ENCODE assay signal across 9 mouse cellular contexts in genomic region chr11:46258207-46258606, GRCm38 (mm10). TPM values are rescaled to one million over a fixed set of nuclear protein-coding genes. Genes with fewer than 3 reads are reported as not detected.
DNase-seq lines count a peak whose midpoint lies in the region; ATAC-seq and TF ChIP-seq lines count a peak whose summit lies in the region.
"Had no signal": no experiment of that assay in that cellular context is flagged by ENCODE, and none has a peak within 500 bp of the region (broad histone marks: within the 10 kb centered on the region; RNA-seq: fewer than 3 reads in every experiment).

No protein-coding gene starts in this region.

- intact Hi-C loops in left cerebral cortex, postnatal 4 days (cut with DNase I) = no loop called here

- H3K4me3 ChIP-seq in CH12.LX (replicated peaks in 1 of 3; ENCODE audit: low read depth in 2 of 3, low read length in 2 of 3, poor library complexity in 1 of 3) = no peak overlapping the region

- DNase-seq in cerebellum, postnatal 14 days = peak; percentile 26 to 44
- no peak for DNase-seq in cerebellum, adult 8-10 months
- DNase-seq in left cerebral cortex, adult 18-20 months (ENCODE audit: low spot score in 2 of 2) = peak; percentile 54 to 64
- DNase-seq in left cerebral cortex, postnatal 4 days = no peak
- DNase-seq in CH12.LX (ENCODE audit: extremely low read depth) = no peak
- no peak for DNase-seq in right cerebral cortex, postnatal 25 days

- dilution Hi-C loops in CH12.LX (cut with MboI; ENCODE audit: extremely low pct_ligation_motif_present, extremely low pct_unique_long_range_greater_than_20kb, low sequenced_read_pairs) = no loop called here

- ATAC-seq in granulocyte monocyte progenitor cell, adult 5-6 weeks (replicated peaks; ENCODE audit: poor library complexity, severe bottlenecking) = peak; percentile 60; the same call in 1 of the 2 replicates
- no peak for ATAC-seq in monocyte, adult 5-6 weeks (replicated peaks; ENCODE audit: insufficient number of reproducible peaks, low FRiP score, low TSS enrichment, poor library complexity, severe bottlenecking)

- no peaks in the 10 kb centered on the region for H3K4me1 ChIP-seq in CH12.LX (ENCODE audit: control insufficient read depth in 1 of 2, insufficient read depth in 2 of 2)

- TF ChIP-seq CTCF in CH12.LX (conservative IDR thresholded peaks at IDR 0.05 in 1 of 2, IDR thresholded peaks at IDR 0.05 in 1 of 2; ENCODE audit: low read depth in 2 of 2, low read length in 2 of 2) = peak; percentile 35 to 59; a peak in 3 of 4 replicates

- no peaks in the 10 kb centered on the region for H3K9me3 ChIP-seq in CH12.LX (replicated peaks; ENCODE audit: low read length)

- H3K27ac ChIP-seq in CH12.LX (ENCODE audit: insufficient read depth, low read depth) = no peak overlapping the region

- no peak overlapping the region for H3K4me2 ChIP-seq in CH12.LX (ENCODE audit: insufficient read depth, low read depth, poor library complexity, severe bottlenecking)

- TF ChIP-seq RAD21 in CH12.LX (IDR thresholded peaks at IDR 0.05; ENCODE audit: low read depth, low read length) = no peak

- in situ Hi-C loops in CH12.LX (cut with MboI; ENCODE audit: low pct_ligation_motif_present, low pct_unique_long_range_greater_than_20kb, low sequenced_read_pairs) = no loop called here

- H3K79me2 ChIP-seq in CH12.LX (replicated peaks; ENCODE audit: control insufficient read depth, extremely low read depth, insufficient read depth, poor library complexity, severe bottlenecking) = no peaks in the 10 kb centered on the region

- peaks cover 92 to 99% of the 10 kb centered on the region in 2 experiments for H3K36me3 ChIP-seq in CH12.LX (replicated peaks in 1 of 2; ENCODE audit: control insufficient read depth in 1 of 2, insufficient read depth in 1 of 2, low read length in 1 of 2)

- TF ChIP-seq POLR2A in CH12.LX (IDR thresholded peaks at IDR 0.05; ENCODE audit: low read depth, low read length) = no peak

- no peak overlapping the region for H3K9ac ChIP-seq in CH12.LX (ENCODE audit: insufficient read depth, low read depth)

- H3K27me3 ChIP-seq in CH12.LX (replicated peaks) = no peaks in the 10 kb centered on the region

- no peak for TF ChIP-seq EP300 in CH12.LX (IDR thresholded peaks at IDR 0.05; ENCODE audit: low read length)

TF ChIP-seq in CH12.LX, 34 proteins besides CTCF, POLR2A, EP300 and RAD21:
- TF ChIP-seq JUN (IDR thresholded peaks at IDR 0.05; ENCODE audit: insufficient read depth, low read depth, low read length) (no peak), ZMIZ1 (IDR thresholded peaks at IDR 0.05; ENCODE audit: low read depth, low read length) (no peak), IRF4 (IDR thresholded peaks at IDR 0.05; ENCODE audit: low read depth, low read length) (no peak), CHD2 (IDR thresholded peaks at IDR 0.05; ENCODE audit: low read length) (no peak), MYC (IDR thresholded peaks at IDR 0.05; ENCODE audit: low read depth, low read length) (no peak), SMC3 (IDR thresholded peaks at IDR 0.05; ENCODE audit: low read depth, low read length) (peak; percentile 19; the same call in 1 of the 2 replicates), RCOR1 (conservative IDR thresholded peaks at IDR 0.05; ENCODE audit: low read depth, low read length) (no peak), CHD1 (IDR thresholded peaks at IDR 0.05; ENCODE audit: low read depth, low read length) (no peak)

RNA-seq across cellular contexts. Expression of gene Fndc9, which starts 22.9 kb away (rescaled TPM):
- total RNA-seq in left cerebral cortex, adult 18-20 months (2021) = 1 to 10 TPM; 3.0 to 3.9 TPM
- total RNA-seq in left cerebral cortex, postnatal 4 days (2021) = 1 to 10 TPM; 5.6 to 9.8 TPM
- total RNA-seq in CH12.LX (2012; rRNA removed) = 3.8 and 3.9 TPM in 2 replicates
- not detected in 2 replicates for total RNA-seq in CH12.LX (2014; rRNA removed)
- polyA plus RNA-seq in CH12.LX (2012; ENCODE audit: insufficient read length, low read depth) = 12.1 and 12.5 TPM in 2 replicates
- not detected in 2 replicates for total RNA-seq in granulocyte monocyte progenitor cell, adult 5-6 weeks (2014; fragmentation: Nextera tagmentation)
- total RNA-seq in granulocyte monocyte progenitor cell, adult 5-6 weeks (2017) = not detected in 2 replicates
- total RNA-seq in monocyte, adult 5-6 weeks (2017) = 0.39 to 0.53 TPM in 2 of 3 replicates, not detected in the other
- total RNA-seq: heart, adult 18-20 months had no signal

RNA-seq across cellular contexts. Expression of gene Cyfip2, which starts 54.5 kb away (rescaled TPM):
- total RNA-seq in left cerebral cortex, adult 18-20 months (2021) = 100 to 1,000 TPM; 619 to 654 TPM
- total RNA-seq in left cerebral cortex, postnatal 4 days (2021) = 100 to 1,000 TPM; 212 to 214 TPM
- 77.6 and 97.6 TPM in 2 replicates for total RNA-seq in CH12.LX (2012; rRNA removed)
- total RNA-seq in CH12.LX (2014; rRNA removed) = 36.1 and 40.7 TPM in 2 replicates
- polyA plus RNA-seq in CH12.LX (2012; ENCODE audit: insufficient read length, low read depth) = 161 and 194 TPM in 2 replicates
- total RNA-seq in granulocyte monocyte progenitor cell, adult 5-6 weeks (2014; fragmentation: Nextera tagmentation) = 92.3 and 106 TPM in 2 replicates
- total RNA-seq in granulocyte monocyte progenitor cell, adult 5-6 weeks (2017) = 43.2 and 55.8 TPM in 2 replicates
- 120 to 188 TPM (median 136 TPM) in 3 replicates for total RNA-seq in monocyte, adult 5-6 weeks (2017)

Comparison
In these comparisons a context has a peak if more than half of its experiments do, and no peak if none do; other contexts are left out.
1. DNase-seq: peak in cerebellum, postnatal 14 days (2 of 2) and left cerebral cortex, adult 18-20 months (2 of 2); none in cerebellum, adult 8-10 months (single experiment), left cerebral cortex, postnatal 4 days (single experiment), CH12.LX (single experiment) and right cerebral cortex, postnatal 25 days (single experiment).